10 mouse cellular contexts compared by ENCODE assay signal in the genomic region with DNA sequence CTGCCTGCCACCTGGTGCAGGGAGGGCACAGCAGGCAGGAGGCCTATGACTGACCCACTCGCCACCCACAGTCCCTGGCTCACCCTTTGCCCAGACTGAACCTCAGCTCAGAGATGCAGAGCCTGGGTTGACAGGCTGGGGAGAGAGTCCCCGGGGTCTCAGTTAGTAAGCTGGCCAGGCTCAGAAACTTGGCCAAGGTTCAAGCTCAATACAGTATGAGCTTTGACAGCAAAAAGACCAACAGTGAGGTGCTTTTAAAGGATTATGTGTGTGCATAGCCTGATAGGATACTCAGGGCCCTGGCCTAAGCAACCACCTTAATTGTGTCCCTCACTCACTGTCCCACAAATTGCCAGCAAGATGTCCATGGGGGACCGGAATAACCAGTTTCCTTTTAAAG. TPM values are rescaled to one million over a fixed set of nuclear protein-coding genes. Genes with fewer than 3 reads are reported as not detected.
DNase-seq lines count a peak whose midpoint lies in the region; ATAC-seq and TF ChIP-seq lines count a peak whose summit lies in the region.
"Had no signal": no experiment of that assay in that cellular context is flagged by ENCODE, and none has a peak within 500 bp of the region (broad histone marks: within the 10 kb centered on the region; RNA-seq: fewer than 3 reads in every experiment).

No protein-coding gene starts in this region.

- peak overlapping the region; percentile 47; the same call in 1 of the 2 replicates for H3K27ac ChIP-seq in heart, postnatal 0 days (ENCODE audit: low read depth)
- peak overlapping the region; percentile 86 for H3K27ac ChIP-seq in neural tube, embryonic 13.5 days (replicated peaks)
- peak overlapping the region; percentile 67 for H3K27ac ChIP-seq in intestine, embryonic 15.5 days
- H3K27ac ChIP-seq in stomach, postnatal 0 days (replicated peaks), result peak overlapping the region; percentile 50

- no peaks in the 10 kb centered on the region for H3K27me3 ChIP-seq in heart, postnatal 0 days (ENCODE audit: control insufficient read depth, insufficient read depth, low read length)
- H3K27me3 ChIP-seq in neural tube, embryonic 13.5 days, result no peaks in the 10 kb centered on the region
- H3K27me3 ChIP-seq in intestine, embryonic 15.5 days (replicated peaks), result no peaks in the 10 kb centered on the region
- H3K27me3 ChIP-seq in stomach, postnatal 0 days (ENCODE audit: control insufficient read depth, insufficient read depth, low read length), result no peaks in the 10 kb centered on the region
- H3K27me3 ChIP-seq: hindbrain, embryonic 15.5 days had no signal

- no peaks in the 10 kb centered on the region for H3K9me3 ChIP-seq in heart, postnatal 0 days (replicated peaks; ENCODE audit: control insufficient read depth, low read length)
- H3K9me3 ChIP-seq in neural tube, embryonic 13.5 days, result no peaks in the 10 kb centered on the region
- H3K9me3 ChIP-seq in intestine, embryonic 15.5 days, result no peaks in the 10 kb centered on the region
- no peaks in the 10 kb centered on the region for H3K9me3 ChIP-seq in stomach, postnatal 0 days (ENCODE audit: control insufficient read depth, low read length)
- H3K9me3 ChIP-seq: hindbrain, embryonic 15.5 days had no signal

- ATAC-seq in heart, postnatal 0 days (ENCODE audit: insufficient read depth, low read depth), result no peak
- no peak for ATAC-seq in neural tube, embryonic 13.5 days (ENCODE audit: low read depth)
- no peak for ATAC-seq in intestine, embryonic 15.5 days
- no peak for ATAC-seq in stomach, postnatal 0 days (ENCODE audit: low FRiP score, low TSS enrichment)

- 45% methylated on average over 3 of the region's 3 CpGs for WGBS in heart, postnatal 0 days
- 67% methylated on average over 3 of the region's 3 CpGs for WGBS in neural tube, embryonic 13.5 days
- WGBS in intestine, embryonic 15.5 days, result 43% methylated on average over 3 of the region's 3 CpGs
- WGBS in stomach, postnatal 0 days, result 33% methylated on average over 3 of the region's 3 CpGs

- 0 out of 2 replicates have a peak overlapping the region, but pooled peaks have one; percentile 18 for H3K4me2 ChIP-seq in heart, postnatal 0 days (ENCODE audit: low read depth, low read length)
- H3K4me2 ChIP-seq in neural tube, embryonic 13.5 days, result no peak overlapping the region
- peak overlapping the region; percentile 36; the same call in 1 of the 2 replicates for H3K4me2 ChIP-seq in intestine, embryonic 15.5 days (replicated peaks)
- H3K4me2 ChIP-seq in stomach, postnatal 0 days (replicated peaks; ENCODE audit: low read depth), result no peak overlapping the region
- H3K4me2 ChIP-seq: hindbrain, embryonic 15.5 days had no signal

- no peak for DNase-seq in heart, postnatal 0 days (ENCODE audit: low spot score)
- no peak for DNase-seq in heart, postnatal 4 days
- DNase-seq in neural tube, embryonic 10.5 days (ENCODE audit: extremely low spot score, low spot score), result no peak
- DNase-seq in stomach, postnatal 0 days (ENCODE audit: low spot score), result no peak
- no peak for DNase-seq in layer of hippocampus, postnatal 10 days (ENCODE audit: low spot score in 2 of 2)
- DNase-seq: thymus, adult 2 months had no signal

- no peak overlapping the region for H3K4me3 ChIP-seq in heart, postnatal 0 days (ENCODE audit: low read depth, low read length)
- no peak overlapping the region for H3K4me3 ChIP-seq in neural tube, embryonic 13.5 days
- no peak overlapping the region for H3K4me3 ChIP-seq in intestine, embryonic 15.5 days (replicated peaks)
- no peak overlapping the region for H3K4me3 ChIP-seq in stomach, postnatal 0 days (ENCODE audit: low read depth, low read length)
- H3K4me3 ChIP-seq: hindbrain, embryonic 15.5 days had no signal

- 0 out of 2 replicates have a peak overlapping the region, but pooled peaks have one; percentile 12 for H3K9ac ChIP-seq in heart, postnatal 0 days (replicated peaks; ENCODE audit: low read depth, low read length)
- 0 out of 2 replicates have a peak overlapping the region, but pooled peaks have one; percentile 43 for H3K9ac ChIP-seq in neural tube, embryonic 13.5 days
- no peak overlapping the region; the same call in 1 of the 2 replicates for H3K9ac ChIP-seq in intestine, embryonic 15.5 days
- H3K9ac ChIP-seq in stomach, postnatal 0 days (ENCODE audit: low read length), result 0 out of 2 replicates have a peak overlapping the region, but pooled peaks have one; percentile 1
- H3K9ac ChIP-seq: hindbrain, embryonic 15.5 days had no signal

- no peak for TF ChIP-seq EP300 in heart, postnatal 0 days (IDR thresholded peaks at IDR 0.05; ENCODE audit: low read depth)
- no peak for TF ChIP-seq EP300 in stomach, postnatal 0 days (optimal IDR thresholded peaks at IDR 0.05)

- TF ChIP-seq CTCF in heart, postnatal 0 days (IDR thresholded peaks at IDR 0.05; ENCODE audit: low read depth), result no peak
- TF ChIP-seq CTCF in stomach, postnatal 0 days (IDR thresholded peaks at IDR 0.05; ENCODE audit: low read depth), result no peak

- H3K36me3 ChIP-seq in heart, postnatal 0 days (replicated peaks; ENCODE audit: control insufficient read depth, insufficient read depth, low read length), result no peaks in the 10 kb centered on the region
- no peaks in the 10 kb centered on the region for H3K36me3 ChIP-seq in neural tube, embryonic 13.5 days
- H3K36me3 ChIP-seq in intestine, embryonic 15.5 days, result no peaks in the 10 kb centered on the region
- H3K36me3 ChIP-seq in stomach, postnatal 0 days (ENCODE audit: control insufficient read depth, insufficient read depth, low read length), result no peaks in the 10 kb centered on the region
- H3K36me3 ChIP-seq: hindbrain, embryonic 15.5 days had no signal

- peaks cover 69% of the 10 kb centered on the region for H3K4me1 ChIP-seq in heart, postnatal 0 days (ENCODE audit: control insufficient read depth, insufficient read depth)
- peaks cover 82% of the 10 kb centered on the region for H3K4me1 ChIP-seq in neural tube, embryonic 13.5 days (replicated peaks)
- peaks cover 73% of the 10 kb centered on the region for H3K4me1 ChIP-seq in intestine, embryonic 15.5 days (replicated peaks)
- peaks cover 40% of the 10 kb centered on the region for H3K4me1 ChIP-seq in stomach, postnatal 0 days (replicated peaks; ENCODE audit: control insufficient read depth, insufficient read depth)

RNA-seq across cellular contexts. Expression of gene Pnma1, which starts 31.8 kb away (rescaled TPM):
- 1.5 TPM in 1 of 2 replicates, not detected in the other for total RNA-seq in heart, postnatal 0 days (2014; rRNA removed; ENCODE audit: low replicate concordance)
- 0.31 and 0.45 TPM in 2 replicates for polyA plus RNA-seq in heart, postnatal 0 days (2015; fragmentation: Nextera tagmentation; extraction: Ambion mirVana)
- total RNA-seq in heart, postnatal 4 days (2021), result under 1 TPM; 0.54 to 0.62 TPM
- 3.1 and 3.7 TPM in 2 replicates for polyA plus RNA-seq in neural tube, embryonic 13.5 days (2015; fragmentation: Nextera tagmentation; extraction: Ambion mirVana)
- polyA plus RNA-seq in intestine, embryonic 15.5 days (2015; fragmentation: Nextera tagmentation; extraction: Ambion mirVana), result 0.59 and 0.63 TPM in 2 replicates
- 0.48 and 0.49 TPM in 2 replicates for polyA plus RNA-seq in stomach, postnatal 0 days (2015; fragmentation: Nextera tagmentation; extraction: Ambion mirVana)
- 1 to 10 TPM; 5.9 to 6.6 TPM for total RNA-seq in layer of hippocampus, postnatal 10 days (2021)
- polyA plus RNA-seq: liver, adult 2 months had no signal

RNA-seq across cellular contexts. Expression of gene Elmsan1, which starts 38.6 kb away (rescaled TPM):
- total RNA-seq in heart, postnatal 0 days (2014; rRNA removed; ENCODE audit: low replicate concordance), result 13.5 and 14.5 TPM in 2 replicates
- 3.5 and 3.6 TPM in 2 replicates for polyA plus RNA-seq in heart, postnatal 0 days (2015; fragmentation: Nextera tagmentation; extraction: Ambion mirVana)
- 10 to 100 TPM; 18.5 to 18.6 TPM for total RNA-seq in heart, postnatal 4 days (2021)
- polyA plus RNA-seq in neural tube, embryonic 13.5 days (2015; fragmentation: Nextera tagmentation; extraction: Ambion mirVana), result 4.9 TPM in 2 replicates
- 7.2 and 7.7 TPM in 2 replicates for polyA plus RNA-seq in intestine, embryonic 15.5 days (2015; fragmentation: Nextera tagmentation; extraction: Ambion mirVana)
- 4.0 and 4.1 TPM in 2 replicates for polyA plus RNA-seq in stomach, postnatal 0 days (2015; fragmentation: Nextera tagmentation; extraction: Ambion mirVana)
- total RNA-seq in layer of hippocampus, postnatal 10 days (2021), result 10 to 100 TPM; 13.3 to 13.5 TPM

Comparison
In these comparisons a context has a peak if more than half of its experiments do, and no peak if none do; other contexts are left out.
1. H3K4me2 ChIP-seq: peak in heart, postnatal 0 days (single experiment) and intestine, embryonic 15.5 days (single experiment); none in neural tube, embryonic 13.5 days (single experiment) and stomach, postnatal 0 days (single experiment).
2. Peak in every context shown above with its lines, with median percentiles within 50 percentile points of each other: H3K27ac ChIP-seq.